Mouse (Mus musculus): ENCODE measurements around the gene H2al1m.
A peak's percentile ranks its signal among the peaks of the same experiment; 100 is the strongest.
"Not testable (repeated sequence)": the region's sequence is repeated elsewhere in the genome, so short reads cannot be mapped to it uniquely, and the experiment has no call there.

Gene H2al1m

GRCm38 (mm10) chrX:9283464-9283863, at the start of gene H2al1m:
H2al1m (plus strand) TSS chrX:9283764.
- not testable (repeated sequence) for DNase-seq (ENCODE audit: low spot score in 2 of 2)

GRCm38 (mm10) chrX:9240737-9241591, 42.6 kb upstream of the H2al1m start:
- DNase-seq (ENCODE audit: low spot score in 2 of 2) = no peak

GRCm38 (mm10) chrX:9243381-9243864, 40.1 kb upstream of the H2al1m start:
- DNase-seq (ENCODE audit: low spot score in 2 of 2) = peak in 1 of 2 experiments; percentile 8

GRCm38 (mm10) chrX:9244603-9245336, 38.8 kb upstream of the H2al1m start:
- DNase-seq (ENCODE audit: low spot score in 2 of 2) = no peak

- DNase-seq (ENCODE audit: low spot score in 2 of 2) = no peak
These were observed 34.7 kb upstream of the H2al1m start for GRCm38 (mm10) chrX:9248911-9249310.

- DNase-seq (ENCODE audit: low spot score in 2 of 2) = no peak
These were observed 29.6 kb upstream of the H2al1m start for GRCm38 (mm10) chrX:9253990-9254389.

- no peak for DNase-seq (ENCODE audit: low spot score in 2 of 2)
These were observed 28.7 kb upstream of the H2al1m start for GRCm38 (mm10) chrX:9254901-9255300.

GRCm38 (mm10) chrX:9256766-9257165, 26.8 kb upstream of the H2al1m start, which contains the start of gene Gm14862:
Gm14862 (minus strand) TSS chrX:9256899.
- no peak for DNase-seq (ENCODE audit: low spot score in 2 of 2)

GRCm38 (mm10) chrX:9257831-9258230, 25.7 kb upstream of the H2al1m start:
- no peak for DNase-seq (ENCODE audit: low spot score in 2 of 2)

- DNase-seq (ENCODE audit: low spot score in 2 of 2) = no peak
These were observed 24.3 kb upstream of the H2al1m start for GRCm38 (mm10) chrX:9259267-9259666.

GRCm38 (mm10) chrX:9271112-9271511, 12.5 kb upstream of the H2al1m start:
- no peak for DNase-seq (ENCODE audit: low spot score in 2 of 2)

- no peak for DNase-seq (ENCODE audit: low spot score in 2 of 2)
These were observed 11.6 kb upstream of the H2al1m start for GRCm38 (mm10) chrX:9271947-9272459.

- DNase-seq (ENCODE audit: low spot score in 2 of 2) = peak; percentile 4 to 24
These were observed 10.9 kb upstream of the H2al1m start, which contains the start of gene Xk for GRCm38 (mm10) chrX:9272460-9273361. Xk (plus strand) TSS chrX:9272756.

- no peak for DNase-seq (ENCODE audit: low spot score in 2 of 2)
These were observed 10.1 kb upstream of the H2al1m start for GRCm38 (mm10) chrX:9273377-9274002.

- DNase-seq (ENCODE audit: low spot score in 2 of 2) = no peak
These were observed 9.2 kb upstream of the H2al1m start for GRCm38 (mm10) chrX:9274321-9274720.

- not testable (repeated sequence) for DNase-seq (ENCODE audit: low spot score in 2 of 2)
These were observed 9.7 kb downstream of the H2al1m start for GRCm38 (mm10) chrX:9293140-9293829.

GRCm38 (mm10) chrX:9298413-9298864, 14.9 kb downstream of the H2al1m start:
- DNase-seq (ENCODE audit: low spot score in 2 of 2) = no peak

GRCm38 (mm10) chrX:9302791-9303190, 19.2 kb downstream of the H2al1m start:
- DNase-seq (ENCODE audit: low spot score in 2 of 2) = no peak

- no peak for DNase-seq (ENCODE audit: low spot score in 2 of 2)
These were observed 19.9 kb downstream of the H2al1m start for GRCm38 (mm10) chrX:9303455-9303854.

GRCm38 (mm10) chrX:9316457-9316856, 32.9 kb downstream of the H2al1m start:
- DNase-seq (ENCODE audit: low spot score in 2 of 2) = not testable (repeated sequence)

Data from frontal cortex, postnatal 25 days (tissue).